Mouse (Mus musculus) small intestine, adult 2 months (tissue): ENCODE results near the gene Pfkfb3.

ENCODE experiments used
- CTCF ChIP-seq: fragments of 200-500 bp; IDR thresholded peaks from 2 replicates; pipeline ENCODE4 v1.5.1; 2012; ENCODE audit warnings: low read depth, mild to moderate bottlenecking, control low read depth, inconsistent platforms, low read length, moderate library complexity, mixed read lengths; ENCODE audit not compliant: insufficient replicate concordance, insufficient read length; ENCODE audit errors: extremely low read depth
- POLR2A ChIP-seq: fragments of 200-500 bp; IDR thresholded peaks from 2 replicates; pipeline ENCODE4 v1.6.1; 2012; ENCODE audit warnings: low read depth, mild to moderate bottlenecking, control low read depth, inconsistent platforms, low read length, moderate library complexity

GRCm38 (mm10) chr2:11571004-11571535 lies 17.2 kb upstream of the Pfkfb3 start:
- no peak for TF ChIP-seq CTCF
- TF ChIP-seq POLR2A, result no peak
